Mouse (Mus musculus) limb, embryonic 11.5 days (tissue): ENCODE data around the gene Gm5478. TPM values are rescaled to one million over a fixed set of nuclear protein-coding genes. Genes with fewer than 3 reads are reported as not detected.
"Not testable (repeated sequence)": the region's sequence is repeated elsewhere in the genome, so short reads cannot be mapped to it uniquely, and the experiment has no call there.

Experiments
- ATAC-seq: fragments of 200-750 bp; cut with Nextera tagmentation; 2 replicates; pipeline ENCODE4 v1.8.0; 2017; ENCODE audit warnings: low read depth; ENCODE audit not compliant: insufficient number of reproducible peaks, low FRiP score, low TSS enrichment
- DNase-seq: peaks from one replicate; pipeline ENCODE4 v3.0.0-alpha.2; 2015; ENCODE audit warnings: low spot score
- H3K27ac ChIP-seq: fragments of 300-500 bp; sonication (generic); replicated peaks from 2 replicates; pipeline ENCODE4 v1.5.1; 2014; ENCODE audit warnings: low read depth, mild to moderate bottlenecking, low read length
- H3K27me3 ChIP-seq: fragments of 300-500 bp; sonication (generic); 2 replicates; pipeline ENCODE4 v1.6.1; 2014; ENCODE audit warnings: mild to moderate bottlenecking, low read length, mixed read lengths; ENCODE audit not compliant: control insufficient read depth, insufficient read depth
- H3K36me3 ChIP-seq: fragments of 300-500 bp; sonication (generic); 2 replicates; pipeline ENCODE4 v1.6.1; 2014; ENCODE audit warnings: mild to moderate bottlenecking, low read length, moderate library complexity, mixed read lengths; ENCODE audit not compliant: control insufficient read depth, insufficient read depth
- H3K4me1 ChIP-seq: fragments of 300-500 bp; sonication (generic); 2 replicates; pipeline ENCODE4 v1.6.1; 2014; ENCODE audit warnings: low read length, mixed read lengths; ENCODE audit not compliant: control insufficient read depth, insufficient read depth
- H3K4me2 ChIP-seq: fragments of 300-500 bp; sonication (generic); 2 replicates; pipeline ENCODE4 v1.6.1; 2014; ENCODE audit warnings: low read depth, mild to moderate bottlenecking, moderate library complexity; ENCODE audit not compliant: severe bottlenecking
- H3K4me3 ChIP-seq: fragments of 300-500 bp; sonication (generic); 2 replicates; pipeline ENCODE4 v1.5.1; 2014; ENCODE audit warnings: low read depth, low read length
- H3K9ac ChIP-seq: fragments of 300-500 bp; sonication (generic); 2 replicates; pipeline ENCODE4 v1.6.1; 2014; ENCODE audit warnings: mild to moderate bottlenecking, low read length
- H3K9me3 ChIP-seq: fragments of 300-500 bp; sonication (generic); 2 replicates; pipeline ENCODE4 v1.6.1; 2016; ENCODE audit warnings: low read length; ENCODE audit not compliant: control insufficient read depth
- WGBS: fragments of 180-500 bp; shearing (Covaris S2); extraction: QIAGEN DNeasy Blood & Tissue Kit; methylation state at CpG from one replicate; pipeline ENCODE4 v1.1.7; 2014; 5-methylcytosine and 5-hydroxymethylcytosine counted together
- polyA plus RNA-seq: library from polyadenylated mRNA; unstranded; fragments of >200 nt; fragmentation: Nextera tagmentation; extraction: Ambion mirVana; gene quantifications from 2 replicates; pipeline ENCODE4 v1.2.1, GENCODE M21; 2014

Gm5478 gene
- not detected in 2 replicates for polyA plus RNA-seq

DNA sequence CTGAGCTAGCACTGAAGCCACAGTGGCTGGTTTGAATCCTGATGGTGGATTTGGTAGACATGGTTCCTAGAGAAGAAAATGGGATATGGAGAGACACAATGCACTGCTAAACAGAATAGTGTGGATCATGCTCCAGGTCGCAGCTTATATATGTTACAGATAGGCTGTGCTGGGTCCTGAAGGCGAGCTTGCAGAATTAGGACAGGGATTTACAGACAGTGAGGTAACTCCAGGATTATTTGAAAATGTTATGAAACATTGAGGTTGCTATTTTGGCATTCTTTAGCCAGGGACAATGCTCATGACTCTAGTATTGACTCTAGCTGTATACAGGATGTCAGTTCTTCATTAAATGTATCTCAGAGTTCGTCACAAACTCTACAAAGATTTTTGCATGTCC lies at the start of gene Gm5478:
Gene Gm5478, minus strand, starts transcription at position 101 of the 400 bp plus-strand sequence.
- H3K36me3 ChIP-seq, result no peaks in the 10 kb centered on the region
- whole genome bisulfite sequencing, result 76% methylated on average over 3 of the region's 3 CpGs

DNA sequence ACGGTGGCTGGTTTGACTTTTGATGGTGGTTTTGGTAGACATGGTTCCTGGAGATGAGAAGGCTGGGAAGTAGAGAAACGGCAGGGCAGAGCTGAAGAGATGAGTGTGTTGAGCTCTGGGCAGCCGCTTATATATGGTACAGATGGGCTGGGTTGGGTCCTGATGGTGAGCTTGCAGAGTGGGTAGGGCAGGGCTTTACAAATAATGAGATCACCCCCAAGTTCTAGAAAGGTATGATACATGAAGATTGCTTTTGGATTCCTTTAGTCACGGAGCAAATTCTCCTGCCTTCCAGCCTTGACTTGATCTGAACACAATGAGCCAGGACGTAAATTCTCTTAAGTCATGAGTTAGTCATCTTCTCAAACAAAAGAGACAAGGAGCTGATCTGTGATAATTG lies 47.0 kb upstream of the Gm5478 start, which contains the start of gene Krt6a:
Gene Krt6a, minus strand, starts transcription at position 101 of the 400 bp plus-strand sequence.
- H3K9ac ChIP-seq, result no peak within 1 kb of the TSS
- no peaks in the 10 kb centered on the region for H3K36me3 ChIP-seq
- no peaks in the 10 kb centered on the region for H3K27me3 ChIP-seq
- H3K4me2 ChIP-seq, result no peak within 1 kb of the TSS
- no peak within 1 kb of the TSS for H3K4me3 ChIP-seq
- DNase-seq, result no peak
- no peaks in the 10 kb centered on the region for H3K9me3 ChIP-seq
- no peak for ATAC-seq
- 84% methylated on average over 5 of the region's 5 CpGs for WGBS
- no peak within 1 kb of the TSS for H3K27ac ChIP-seq
- H3K4me1 ChIP-seq, result no peaks in the 10 kb centered on the region

More for the DNA sequence above, at the start of gene Gm5478:
- H3K9ac ChIP-seq, result no peak within 1 kb of the TSS
- H3K4me1 ChIP-seq, result no peaks in the 10 kb centered on the region
- no peak for DNase-seq
- no peaks in the 10 kb centered on the region for H3K9me3 ChIP-seq
- no peak within 1 kb of the TSS for H3K4me3 ChIP-seq
- no peaks in the 10 kb centered on the region for H3K27me3 ChIP-seq
- no peak within 1 kb of the TSS for H3K4me2 ChIP-seq
- H3K27ac ChIP-seq, result no peak within 1 kb of the TSS
- no peak for ATAC-seq

DNA sequence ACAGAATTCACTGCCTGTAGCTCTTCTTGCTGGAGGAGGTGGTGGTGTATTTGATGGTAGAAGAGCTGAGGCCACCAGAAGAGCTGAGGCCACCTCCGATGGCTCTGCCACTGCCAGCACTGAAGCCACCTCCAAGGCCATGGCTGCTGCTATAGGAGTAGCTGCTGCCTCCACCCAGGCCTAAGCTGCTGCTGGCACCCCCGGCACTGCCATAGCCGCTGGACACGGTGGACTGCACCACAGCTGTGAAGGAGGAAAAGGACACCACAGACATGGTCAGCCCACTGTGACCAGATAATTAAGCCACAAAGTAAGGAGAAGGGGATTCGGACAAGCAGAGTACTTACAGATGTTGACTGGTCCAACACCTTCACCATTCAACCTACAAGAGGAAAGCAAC lies 43.3 kb upstream of the Gm5478 start:
- not testable (repeated sequence) for H3K9me3 ChIP-seq, ATAC-seq, H3K36me3 ChIP-seq, DNase-seq, H3K4me1 ChIP-seq, H3K27me3 ChIP-seq, H3K27ac ChIP-seq, H3K9ac ChIP-seq, H3K4me3 ChIP-seq, H3K4me2 ChIP-seq
- 91% methylated on average over 5 of the region's 5 CpGs for WGBS

DNA sequence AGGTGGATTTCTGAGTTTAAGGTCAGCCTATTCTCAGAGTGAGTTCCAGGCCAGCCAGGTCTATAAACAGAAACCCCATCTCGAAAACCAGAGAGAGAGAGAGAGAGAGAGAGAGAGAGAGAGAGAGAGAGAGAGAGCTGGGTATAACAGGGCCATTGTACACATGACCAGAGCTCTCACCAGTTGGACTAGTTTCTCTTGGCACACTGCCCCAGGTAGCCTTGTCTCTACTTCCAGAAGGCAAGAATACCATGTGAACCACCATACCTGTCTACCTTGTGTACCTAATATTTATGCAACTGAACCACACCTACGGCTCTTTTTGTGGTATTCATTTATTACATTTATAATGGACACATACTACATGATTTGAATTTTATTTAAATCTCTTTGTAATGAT lies 41.0 kb upstream of the Gm5478 start:
- H3K4me2 ChIP-seq, result no peak overlapping the region
- ATAC-seq (no peak), DNase-seq (no peak)
- no peak overlapping the region for H3K4me3 ChIP-seq
- no peaks in the 10 kb centered on the region for H3K4me1 ChIP-seq
- WGBS, result 70% methylated on average over 2 of the region's 2 CpGs
- H3K36me3 ChIP-seq, result no peaks in the 10 kb centered on the region
- no peak overlapping the region for H3K9ac ChIP-seq
- no peaks in the 10 kb centered on the region for H3K27me3 ChIP-seq
- H3K27ac ChIP-seq, result no peak overlapping the region
- no peaks in the 10 kb centered on the region for H3K9me3 ChIP-seq

DNA sequence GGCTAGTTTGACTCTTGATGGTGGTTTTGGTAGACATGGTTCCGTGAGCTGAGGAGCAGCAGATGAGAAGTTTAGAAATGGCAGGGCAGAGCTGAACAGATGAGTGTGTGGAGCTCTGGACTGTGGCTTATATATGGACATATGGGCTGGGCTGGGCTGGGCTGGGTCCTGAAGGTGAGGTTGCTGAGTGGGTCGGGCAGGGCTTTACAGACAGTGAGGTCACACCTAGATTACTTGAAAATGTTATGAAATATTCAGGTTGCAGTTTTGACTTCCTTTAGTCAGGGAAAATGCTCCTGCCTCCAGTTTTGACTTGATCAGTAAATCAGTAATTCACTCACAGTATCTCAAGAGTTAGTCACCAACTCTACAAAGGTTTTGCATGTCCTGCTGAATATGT lies 33.0 kb upstream of the Gm5478 start, which contains the start of gene Krt6b:
Gene Krt6b, minus strand, starts transcription at position 101 of the 400 bp plus-strand sequence.
- ATAC-seq (no peak), DNase-seq (no peak)
- WGBS, result 88% methylated on average over 2 of the region's 2 CpGs
- Histone ChIP-seq H3K36me3 (no peaks in the 10 kb centered on the region), H3K9ac (no peak within 1 kb of the TSS), H3K4me2 (no peak within 1 kb of the TSS), H3K27me3 (no peaks in the 10 kb centered on the region), H3K4me3 (no peak within 1 kb of the TSS), H3K4me1 (no peaks in the 10 kb centered on the region), H3K9me3 (no peaks in the 10 kb centered on the region), H3K27ac (no peak within 1 kb of the TSS)

DNA sequence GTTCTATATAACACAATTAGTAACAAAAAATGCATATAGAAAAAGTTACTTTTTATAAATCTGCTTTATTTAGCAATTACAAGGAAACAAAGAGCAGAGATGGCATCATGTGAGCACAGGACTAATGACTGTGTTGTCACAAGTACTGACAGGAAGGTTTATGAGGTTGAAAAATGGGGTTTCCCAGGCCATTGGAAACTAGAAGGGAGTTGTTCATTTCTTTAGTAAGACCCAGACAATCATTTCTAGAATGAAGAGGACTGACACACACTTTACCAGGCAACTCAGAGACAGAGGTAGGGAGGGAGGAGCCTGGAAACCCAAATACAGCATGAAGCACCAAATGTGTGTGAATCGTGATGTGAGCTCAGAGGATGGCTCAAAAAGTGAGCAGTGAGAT lies 28.8 kb upstream of the Gm5478 start:
- WGBS, result 82% methylated on average over 1 of the region's 1 CpGs
- no peak overlapping the region for H3K9ac ChIP-seq
- no peak overlapping the region for H3K27ac ChIP-seq
- DNase-seq, result no peak
- H3K4me1 ChIP-seq, result no peaks in the 10 kb centered on the region
- no peak overlapping the region for H3K4me3 ChIP-seq
- H3K27me3 ChIP-seq, result no peaks in the 10 kb centered on the region
- H3K36me3 ChIP-seq, result no peaks in the 10 kb centered on the region
- ATAC-seq, result no peak
- no peaks in the 10 kb centered on the region for H3K9me3 ChIP-seq
- no peak overlapping the region for H3K4me2 ChIP-seq

DNA sequence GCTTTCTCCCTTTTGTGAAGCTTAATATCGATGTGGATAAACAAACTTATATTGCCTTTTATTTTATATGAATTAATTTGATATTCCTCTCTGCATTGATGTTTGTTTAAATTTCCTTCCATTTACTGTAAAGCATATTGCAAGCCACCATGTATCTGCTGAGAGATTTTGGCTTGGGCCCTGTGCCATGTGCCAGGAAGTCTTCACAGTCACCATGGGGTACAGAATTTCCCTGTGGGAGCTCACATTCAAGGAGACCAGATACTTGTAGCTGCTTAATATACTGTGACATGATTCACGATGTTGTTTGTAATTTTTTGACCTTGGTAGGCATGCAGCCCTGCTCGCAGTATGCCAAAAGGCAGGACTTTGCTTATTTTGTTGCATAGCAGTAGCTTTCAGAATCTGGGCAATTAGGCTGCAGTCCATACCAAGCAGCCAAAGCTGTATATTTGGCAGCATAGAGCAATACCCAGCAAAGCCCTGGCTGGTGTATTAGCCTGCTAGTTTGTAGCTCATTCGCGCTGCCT lies 5.6 kb upstream of the Gm5478 start:
- H3K9ac ChIP-seq, result no peak overlapping the region
- H3K27ac ChIP-seq, result no peak overlapping the region
- no peaks in the 10 kb centered on the region for H3K36me3 ChIP-seq
- no peaks in the 10 kb centered on the region for H3K9me3 ChIP-seq
- H3K4me3 ChIP-seq, result no peak overlapping the region
- no peaks in the 10 kb centered on the region for H3K4me1 ChIP-seq
- no peak overlapping the region for H3K4me2 ChIP-seq
- H3K27me3 ChIP-seq, result no peaks in the 10 kb centered on the region
- ATAC-seq, result no peak
- 88% methylated on average over 5 of the region's 5 CpGs for WGBS
- DNase-seq, result no peak

DNA sequence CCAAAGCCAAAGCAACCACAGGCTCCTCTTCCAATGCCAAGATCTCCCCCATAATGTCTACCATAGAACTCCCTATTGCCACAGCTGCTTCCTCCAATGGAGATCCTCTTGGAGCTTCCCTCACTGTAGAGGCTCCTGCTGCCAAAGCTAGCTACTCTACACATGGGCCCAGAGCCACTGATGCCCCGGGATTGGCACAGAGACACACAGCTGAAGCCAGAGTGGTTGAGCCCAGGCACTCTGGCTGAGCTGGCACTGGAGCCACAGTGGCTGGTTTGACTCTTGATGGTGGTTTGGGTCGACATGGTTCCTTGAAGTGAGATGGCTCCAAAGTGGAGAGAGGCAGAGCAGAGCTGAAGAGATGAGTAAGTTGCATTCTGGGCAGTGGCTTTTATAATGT lies 19.3 kb downstream of the Gm5478 start, which contains the start of gene Gm5414:
Gene Gm5414, minus strand, starts transcription at position 305 of the 400 bp plus-strand sequence.
- H3K9ac ChIP-seq, result no peak within 1 kb of the TSS
- DNase-seq, result no peak

DNA sequence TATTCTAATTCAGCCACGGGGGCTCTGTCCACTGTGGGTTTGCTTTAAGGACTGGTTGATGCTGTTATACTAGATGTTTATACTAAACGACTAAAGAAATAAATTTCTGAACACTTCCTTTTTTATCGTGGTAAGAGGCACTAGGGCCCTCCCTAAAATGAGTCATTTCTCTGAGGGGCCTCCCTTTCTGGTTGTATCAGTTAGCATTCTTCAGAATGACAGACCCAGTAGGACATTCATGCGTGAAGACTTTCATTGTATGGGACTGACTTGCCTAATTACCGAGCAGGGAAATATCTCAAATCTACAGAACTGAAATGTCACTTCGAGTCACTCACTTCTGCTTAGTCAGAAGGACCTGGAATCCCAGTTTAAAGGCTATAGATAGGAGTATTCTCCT lies 48.1 kb downstream of the Gm5478 start:
- no peak overlapping the region for H3K4me2 ChIP-seq
- H3K4me3 ChIP-seq, result no peak overlapping the region
- H3K27ac ChIP-seq, result no peak overlapping the region
- no peaks in the 10 kb centered on the region for H3K36me3 ChIP-seq
- H3K9ac ChIP-seq, result no peak overlapping the region
- ATAC-seq (no peak), DNase-seq (no peak)
- no peaks in the 10 kb centered on the region for H3K4me1 ChIP-seq
- WGBS, result 77% methylated on average over 6 of the region's 6 CpGs
- no peaks in the 10 kb centered on the region for H3K27me3 ChIP-seq
- H3K9me3 ChIP-seq, result no peaks in the 10 kb centered on the region

More for the DNA sequence above, 19.3 kb downstream of the Gm5478 start, which contains the start of gene Gm5414:
- Histone ChIP-seq H3K4me2 (no peak within 1 kb of the TSS), H3K36me3 (no peaks in the 10 kb centered on the region), H3K4me3 (no peak within 1 kb of the TSS), H3K27ac (no peak within 1 kb of the TSS), H3K27me3 (no peaks in the 10 kb centered on the region), H3K9me3 (no peaks in the 10 kb centered on the region), H3K4me1 (no peaks in the 10 kb centered on the region)
- WGBS, result 72% methylated on average over 2 of the region's 2 CpGs
- no peak for ATAC-seq
